Mouse (Mus musculus) erythroid progenitor cell, adult 5-6 weeks (primary cell): ENCODE measurements around the gene Vps8. TPM values are rescaled to one million over a fixed set of nuclear protein-coding genes. Genes with fewer than 3 reads are reported as not detected.

ENCODE experiments used
- total RNA-seq, 2 experiments: library from RNA; stranded (forward) in 1 of 2; stranded (reverse) in 1 of 2; fragments of 150-400 nt in 1 of 2; fragments of 186-747, 209-891 nt in 1 of 2; gene quantifications; 2 replicates each; pipeline versions ENCODE4 v1.2.3 to v1.2.4; 2015 to 2017; ENCODE audit warnings: low replicate concordance in 2 of 2

Vps8 gene
- total RNA-seq, 2 experiments from 2014 or later: 5.0 to 7.9 TPM

Other genes starting within 250 kb of the Vps8 start
- gene Ephb3, start 218.4 kb upstream of the Vps8 start, total RNA-seq (2015; ENCODE audit: low replicate concordance): not detected in 2 replicates
- not detected in 2 replicates for gene Ephb3, start 218.4 kb upstream of the Vps8 start, total RNA-seq (2017; ENCODE audit: low replicate concordance)